Mouse (Mus musculus) cerebellum, adult 2 months (tissue): ENCODE measurements around the gene Cav1.

Source experiments
- CTCF ChIP-seq: fragments of 200-500 bp; IDR thresholded peaks from 2 replicates; pipeline ENCODE4 v1.5.1; 2011; ENCODE audit warnings: low read depth, mild to moderate bottlenecking, control low read depth, low read length, moderate library complexity, borderline replicate concordance; ENCODE audit not compliant: insufficient read depth
- POLR2A ChIP-seq: fragments of 200-500 bp; IDR thresholded peaks from 2 replicates; pipeline ENCODE4 v1.6.1; 2011; ENCODE audit warnings: low read length, control low read depth, borderline replicate concordance; ENCODE audit not compliant: insufficient read depth

- TF ChIP-seq CTCF (no peak), POLR2A (no peak)
Measured at GRCm38 (mm10) chr6:17380102-17380501, 74.0 kb downstream of the Cav1 start.
